Mouse (Mus musculus) Muller cell, postnatal 12 days (primary cell): ENCODE data around the gene Cysltr2.

Source experiments
- DNase-seq: peaks from one replicate; pipeline ENCODE4 v3.0.0-alpha.2; 2015; ENCODE audit errors: inconsistent ontology term

Cysltr2 gene

GRCm38 (mm10) chr14:73048937-73049336 is at the start of gene Cysltr2:
Gene Cysltr2 (minus strand): TSS chr14:73049114.
- no peak for DNase-seq

GRCm38 (mm10) chr14:73094802-73095550 is 46.1 kb upstream of the Cysltr2 start:
- DNase-seq, result no peak

GRCm38 (mm10) chr14:73092871-73093270 is 44.0 kb upstream of the Cysltr2 start:
- no peak for DNase-seq

GRCm38 (mm10) chr14:73088224-73088623 is 39.3 kb upstream of the Cysltr2 start:
- DNase-seq, result no peak

GRCm38 (mm10) chr14:73087746-73088145 is 38.8 kb upstream of the Cysltr2 start:
- no peak for DNase-seq

- no peak for DNase-seq
Observed at GRCm38 (mm10) chr14:73087247-73087646, 38.3 kb upstream of the Cysltr2 start.

- DNase-seq, result no peak
Observed at GRCm38 (mm10) chr14:73086425-73086824, 37.5 kb upstream of the Cysltr2 start.

GRCm38 (mm10) chr14:73083563-73083962 is 34.6 kb upstream of the Cysltr2 start:
- no peak for DNase-seq

GRCm38 (mm10) chr14:73064460-73064859 is 15.5 kb upstream of the Cysltr2 start:
- no peak for DNase-seq

- DNase-seq, result no peak
Observed at GRCm38 (mm10) chr14:73058755-73059154, 9.8 kb upstream of the Cysltr2 start.

GRCm38 (mm10) chr14:73057764-73058163 is 8.8 kb upstream of the Cysltr2 start:
- DNase-seq, result no peak

- no peak for DNase-seq
Observed at GRCm38 (mm10) chr14:73056813-73057212, 7.9 kb upstream of the Cysltr2 start.

GRCm38 (mm10) chr14:73045199-73045928 is 3.5 kb downstream of the Cysltr2 start:
- DNase-seq, result no peak

GRCm38 (mm10) chr14:73041689-73042088 is 7.2 kb downstream of the Cysltr2 start:
- no peak for DNase-seq

- DNase-seq, result no peak
Observed at GRCm38 (mm10) chr14:73033290-73033689, 15.6 kb downstream of the Cysltr2 start.

- no peak for DNase-seq
Observed at GRCm38 (mm10) chr14:73031218-73031617, 17.7 kb downstream of the Cysltr2 start.

GRCm38 (mm10) chr14:73017272-73017671 is 31.6 kb downstream of the Cysltr2 start:
- DNase-seq, result no peak

- no peak for DNase-seq
Observed at GRCm38 (mm10) chr14:73015386-73015785, 33.5 kb downstream of the Cysltr2 start.

- DNase-seq, result peak; percentile 47
Observed at GRCm38 (mm10) chr14:73013723-73014544, 35.0 kb downstream of the Cysltr2 start.

GRCm38 (mm10) chr14:73001814-73002213 is 47.1 kb downstream of the Cysltr2 start:
- no peak for DNase-seq

- peak; percentile 73 for DNase-seq
Observed at GRCm38 (mm10) chr14:73000325-73000724, 48.6 kb downstream of the Cysltr2 start.

GRCm38 (mm10) chr14:72998111-72998510 is 50.8 kb downstream of the Cysltr2 start:
- DNase-seq, result peak; percentile 26
